Comparison of ENCODE assay signal across 18 mouse cellular contexts in the genomic region with DNA sequence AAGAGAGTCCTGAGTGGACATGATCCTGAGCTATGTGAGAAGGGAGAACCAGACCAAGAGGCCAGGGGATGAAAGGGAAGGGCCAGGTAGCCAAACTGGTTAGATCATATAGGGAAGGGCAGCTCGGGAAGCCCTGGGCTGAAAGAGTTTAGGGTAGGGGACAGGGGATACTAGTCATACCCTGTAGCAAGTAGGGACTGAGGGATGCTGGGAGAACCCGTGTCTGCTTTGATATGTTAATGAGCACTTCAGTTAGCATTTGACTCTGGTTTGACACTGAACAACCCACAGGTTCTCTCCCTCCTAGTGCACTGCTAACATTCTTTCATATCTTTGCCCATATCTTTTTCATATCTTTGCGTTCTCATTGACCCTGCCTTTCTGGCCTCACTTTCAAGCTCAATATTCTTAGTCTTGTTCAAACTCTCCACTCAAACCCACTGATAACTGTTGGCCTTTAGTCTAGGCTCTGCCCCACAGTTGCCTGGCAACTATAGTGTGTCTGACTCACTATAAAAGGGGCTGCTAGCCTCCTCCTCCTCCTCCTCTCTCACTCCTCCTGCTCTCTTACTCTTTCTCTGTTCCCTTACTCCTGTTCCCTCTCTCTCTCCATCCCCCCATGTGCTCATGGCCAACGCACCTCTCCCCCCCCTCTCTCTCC. TPM values are rescaled to one million over a fixed set of nuclear protein-coding genes. Genes with fewer than 3 reads are reported as not detected.
A peak's percentile ranks its signal among the peaks of the same experiment; 100 is the strongest.
DNase-seq lines count a peak whose midpoint lies in the region; ATAC-seq and TF ChIP-seq lines count a peak whose summit lies in the region.
"Had no signal": no experiment of that assay in that cellular context is flagged by ENCODE, and none has a peak within 500 bp of the region (broad histone marks: within the 10 kb centered on the region; RNA-seq: fewer than 3 reads in every experiment).

No protein-coding gene starts in this region.

- H3K4me2 ChIP-seq in midbrain, embryonic 12.5 days (replicated peaks), result no peak overlapping the region
- no peak overlapping the region for H3K4me2 ChIP-seq in intestine, embryonic 14.5 days (ENCODE audit: low read length)
- no peak overlapping the region for H3K4me2 ChIP-seq in stomach, embryonic 16.5 days (ENCODE audit: low read depth, low read length)
- H3K4me2 ChIP-seq: heart, embryonic 13.5 days had no signal

- peaks cover 19% of the 10 kb centered on the region; the same call in 1 of the 2 replicates for H3K4me1 ChIP-seq in midbrain, embryonic 12.5 days
- peaks cover 24% of the 10 kb centered on the region for H3K4me1 ChIP-seq in midbrain, embryonic 10.5 days
- H3K4me1 ChIP-seq in intestine, embryonic 14.5 days (replicated peaks; ENCODE audit: control insufficient read depth, insufficient read depth, low read length), result no peaks in the 10 kb centered on the region
- 0 out of 2 replicates have a peak, but pooled peaks cover 3% of the 10 kb centered on the region for H3K4me1 ChIP-seq in stomach, embryonic 16.5 days (ENCODE audit: control insufficient read depth, insufficient read depth, low read length)

- ATAC-seq in midbrain, embryonic 12.5 days (ENCODE audit: low FRiP score, low read depth), result peak; percentile 20; the same call in 1 of the 2 replicates
- peak; percentile 48; the same call in 1 of the 2 replicates for ATAC-seq in intestine, embryonic 14.5 days (replicated peaks; ENCODE audit: low FRiP score, low TSS enrichment, low read depth)
- ATAC-seq in stomach, embryonic 16.5 days (ENCODE audit: insufficient read depth, low FRiP score), result peak; percentile 26; the same call in 1 of the 2 replicates
- ATAC-seq: Patski had no signal

- H3K27me3 ChIP-seq in midbrain, embryonic 12.5 days, result no peaks in the 10 kb centered on the region; the same call in 1 of the 2 replicates
- H3K27me3 ChIP-seq in midbrain, embryonic 10.5 days (ENCODE audit: low read depth, poor library complexity, severe bottlenecking), result no peaks in the 10 kb centered on the region
- no peaks in the 10 kb centered on the region for H3K27me3 ChIP-seq in intestine, embryonic 14.5 days (replicated peaks; ENCODE audit: control insufficient read depth, insufficient read depth, low read length)
- no peaks in the 10 kb centered on the region for H3K27me3 ChIP-seq in stomach, embryonic 16.5 days (ENCODE audit: control insufficient read depth, insufficient read depth, low read length)
- H3K27me3 ChIP-seq: Patski had no signal

- no peak overlapping the region for H3K4me3 ChIP-seq in gastrocnemius, adult 2 months
- no peak overlapping the region for H3K4me3 ChIP-seq in midbrain, embryonic 12.5 days
- H3K4me3 ChIP-seq in midbrain, embryonic 10.5 days, result no peak overlapping the region
- H3K4me3 ChIP-seq in intestine, embryonic 14.5 days (ENCODE audit: low read depth, low read length), result no peak overlapping the region
- no peak overlapping the region for H3K4me3 ChIP-seq in stomach, embryonic 16.5 days (replicated peaks; ENCODE audit: low read length)
- H3K4me3 ChIP-seq: heart, embryonic 13.5 days; megakaryocyte, embryonic 14.5 days had no signal

- WGBS in midbrain, embryonic 12.5 days, result 51% methylated on average over 4 of the region's 4 CpGs
- WGBS in midbrain, embryonic 10.5 days, result 49% methylated on average over 4 of the region's 4 CpGs
- 33% methylated on average over 4 of the region's 4 CpGs for WGBS in intestine, embryonic 14.5 days
- WGBS in stomach, embryonic 16.5 days, result 30% methylated on average over 4 of the region's 4 CpGs

- no peak for DNase-seq in gastrocnemius, adult 2 months
- no peak for DNase-seq in gastrocnemius, postnatal 4 days (ENCODE audit: low spot score in 2 of 2)
- DNase-seq in midbrain, embryonic 10.5 days (ENCODE audit: low spot score), result no peak
- no peak for DNase-seq in intestine, embryonic 14.5 days (ENCODE audit: low spot score)
- no peak for DNase-seq in heart, postnatal 25 days (ENCODE audit: low spot score)
- no peak for DNase-seq in right cerebral cortex, postnatal 36 days (ENCODE audit: low spot score in 2 of 2)

- peak overlapping the region; percentile 64 for H3K27ac ChIP-seq in gastrocnemius, adult 2 months
- no peak overlapping the region for H3K27ac ChIP-seq in midbrain, embryonic 12.5 days (replicated peaks)
- H3K27ac ChIP-seq in midbrain, embryonic 10.5 days (replicated peaks), result no peak overlapping the region
- H3K27ac ChIP-seq in intestine, embryonic 14.5 days (ENCODE audit: low read depth), result no peak overlapping the region
- H3K27ac ChIP-seq in stomach, embryonic 16.5 days (ENCODE audit: low read length), result no peak overlapping the region; the same call in 1 of the 2 replicates
- H3K27ac ChIP-seq: heart, embryonic 13.5 days had no signal

- intact Hi-C loops in gastrocnemius, adult 2 months (cut with DNase I), result loop anchor here (2.0 kb wide), 2 partner anchors 68 to 264 kb away; no protein-coding TSS in a partner anchor
- intact Hi-C loops in heart, postnatal 25 days (cut with DNase I), result loop anchor here (1.0 to 5.0 kb wide), 3 partner anchors 68 to 260 kb away; no protein-coding TSS in a partner anchor

- TF ChIP-seq CTCF in gastrocnemius, adult 2 months (IDR thresholded peaks at IDR 0.05), result no peak

- H3K36me3 ChIP-seq in midbrain, embryonic 12.5 days, result no peaks in the 10 kb centered on the region
- no peaks in the 10 kb centered on the region for H3K36me3 ChIP-seq in midbrain, embryonic 10.5 days
- H3K36me3 ChIP-seq in intestine, embryonic 14.5 days (ENCODE audit: control insufficient read depth, insufficient read depth, low read length), result no peaks in the 10 kb centered on the region
- H3K36me3 ChIP-seq in stomach, embryonic 16.5 days (ENCODE audit: control insufficient read depth, insufficient read depth, low read length), result no peaks in the 10 kb centered on the region
- H3K36me3 ChIP-seq: heart, embryonic 13.5 days had no signal

- no peak overlapping the region for H3K9ac ChIP-seq in midbrain, embryonic 12.5 days (replicated peaks)
- H3K9ac ChIP-seq in intestine, embryonic 14.5 days (ENCODE audit: low read length), result no peak overlapping the region
- no peak overlapping the region; the same call in 1 of the 2 replicates for H3K9ac ChIP-seq in stomach, embryonic 16.5 days (ENCODE audit: low read length)
- H3K9ac ChIP-seq: heart, embryonic 13.5 days had no signal

- no peaks in the 10 kb centered on the region for H3K9me3 ChIP-seq in midbrain, embryonic 12.5 days
- no peaks in the 10 kb centered on the region for H3K9me3 ChIP-seq in midbrain, embryonic 10.5 days (replicated peaks)
- H3K9me3 ChIP-seq in intestine, embryonic 14.5 days (ENCODE audit: control insufficient read depth, low read length), result no peaks in the 10 kb centered on the region
- no peaks in the 10 kb centered on the region for H3K9me3 ChIP-seq in stomach, embryonic 16.5 days (replicated peaks; ENCODE audit: control insufficient read depth, low read length)
- H3K9me3 ChIP-seq: heart, embryonic 13.5 days; megakaryocyte, embryonic 14.5 days had no signal

RNA-seq across cellular contexts. Expression of a gene that starts 14.9 kb away (rescaled TPM):
- total RNA-seq in gastrocnemius, adult 2 months (2021), result not detected
- total RNA-seq in gastrocnemius, postnatal 4 days (2021), result not detected
- not detected in 2 replicates for polyA plus RNA-seq in midbrain, embryonic 12.5 days (2016; fragmentation: Nextera tagmentation; extraction: Ambion mirVana)
- polyA plus RNA-seq in midbrain, embryonic 10.5 days (2016; fragmentation: Nextera tagmentation; extraction: Ambion mirVana), result not detected in 2 replicates
- polyA plus RNA-seq in intestine, embryonic 14.5 days (2014; fragmentation: Nextera tagmentation; extraction: Ambion mirVana), result 4.5 and 12.9 TPM in 2 replicates
- polyA plus RNA-seq in stomach, embryonic 16.5 days (2015; fragmentation: Nextera tagmentation; extraction: Ambion mirVana), result 7,568 and 11,997 TPM in 2 replicates
- total RNA-seq in heart, postnatal 25 days (2021), result under 1 TPM in 1 of 2 experiments, not detected in 1; 0.22 TPM
- total RNA-seq: neutrophil, adult 5-6 weeks had no signal
- polyA plus RNA-seq: C2C12; limb, embryonic 11.5 days; Patski had no signal

RNA-seq across cellular contexts. Expression of a gene that starts 23.8 kb away (rescaled TPM):
- under 1 TPM in 1 of 2 experiments, not detected in 1; 0.11 TPM for total RNA-seq in gastrocnemius, adult 2 months (2021)
- total RNA-seq in gastrocnemius, postnatal 4 days (2021), result 1 to 10 TPM; 1.0 to 1.8 TPM
- polyA plus RNA-seq in midbrain, embryonic 12.5 days (2016; fragmentation: Nextera tagmentation; extraction: Ambion mirVana), result not detected in 2 replicates
- not detected in 2 replicates for polyA plus RNA-seq in midbrain, embryonic 10.5 days (2016; fragmentation: Nextera tagmentation; extraction: Ambion mirVana)
- polyA plus RNA-seq in intestine, embryonic 14.5 days (2014; fragmentation: Nextera tagmentation; extraction: Ambion mirVana), result not detected in 2 replicates
- not detected in 2 replicates for polyA plus RNA-seq in stomach, embryonic 16.5 days (2015; fragmentation: Nextera tagmentation; extraction: Ambion mirVana)
- not detected for total RNA-seq in heart, postnatal 25 days (2021)
- total RNA-seq: adrenal gland, postnatal 10 days; layer of hippocampus, postnatal 36 days; neutrophil, adult 5-6 weeks had no signal
- polyA plus RNA-seq: C2C12; heart, embryonic 13.5 days; limb, embryonic 11.5 days; liver, embryonic 16.5 days; Patski had no signal

RNA-seq across cellular contexts. Expression of a gene that starts 23.8 kb away (rescaled TPM):
- not detected for total RNA-seq in gastrocnemius, adult 2 months (2021)
- total RNA-seq in gastrocnemius, postnatal 4 days (2021), result not detected
- not detected in 2 replicates for polyA plus RNA-seq in midbrain, embryonic 12.5 days (2016; fragmentation: Nextera tagmentation; extraction: Ambion mirVana)
- not detected in 2 replicates for polyA plus RNA-seq in midbrain, embryonic 10.5 days (2016; fragmentation: Nextera tagmentation; extraction: Ambion mirVana)
- not detected in 2 replicates for polyA plus RNA-seq in intestine, embryonic 14.5 days (2014; fragmentation: Nextera tagmentation; extraction: Ambion mirVana)
- polyA plus RNA-seq in stomach, embryonic 16.5 days (2015; fragmentation: Nextera tagmentation; extraction: Ambion mirVana), result 1.5 and 3.3 TPM in 2 replicates
- total RNA-seq in heart, postnatal 25 days (2021), result not detected
- total RNA-seq: layer of hippocampus, postnatal 36 days; neutrophil, adult 5-6 weeks had no signal
- polyA plus RNA-seq: cortical plate, adult 2 months; heart, embryonic 13.5 days; limb, embryonic 11.5 days; liver, embryonic 16.5 days; Patski had no signal

RNA-seq across cellular contexts. Expression of a gene that starts 32.9 kb away (rescaled TPM):
- total RNA-seq in gastrocnemius, adult 2 months (2021), result not detected
- under 1 TPM in 1 of 2 experiments, not detected in 1; 0.23 TPM for total RNA-seq in gastrocnemius, postnatal 4 days (2021)
- polyA plus RNA-seq in midbrain, embryonic 12.5 days (2016; fragmentation: Nextera tagmentation; extraction: Ambion mirVana), result not detected in 2 replicates
- 0.11 TPM in 1 of 2 replicates, not detected in the other for polyA plus RNA-seq in midbrain, embryonic 10.5 days (2016; fragmentation: Nextera tagmentation; extraction: Ambion mirVana)
- not detected in 2 replicates for polyA plus RNA-seq in intestine, embryonic 14.5 days (2014; fragmentation: Nextera tagmentation; extraction: Ambion mirVana)
- polyA plus RNA-seq in stomach, embryonic 16.5 days (2015; fragmentation: Nextera tagmentation; extraction: Ambion mirVana), result 0.15 and 0.20 TPM in 2 replicates
- not detected for total RNA-seq in heart, postnatal 25 days (2021)
- total RNA-seq: layer of hippocampus, postnatal 36 days; neutrophil, adult 5-6 weeks had no signal
- polyA plus RNA-seq: C2C12; heart, embryonic 13.5 days; limb, embryonic 11.5 days; Patski had no signal

Comparison
In these comparisons a context has a peak if more than half of its experiments do, and no peak if none do; other contexts are left out.
1. RNA of a gene that starts 14.9 kb away (polyA plus RNA-seq): 7,568 to 11,997 TPM in stomach, embryonic 16.5 days; 4.5 to 12.9 TPM in intestine, embryonic 14.5 days, not detected in midbrain, embryonic 12.5 days and not detected in midbrain, embryonic 10.5 days; every median in the first group is over 100 times any median in the second.
2. Peak in every context shown above with its lines, with median percentiles within 50 percentile points of each other: ATAC-seq.